Mouse (Mus musculus): Measurements from ENCODE around the gene Sort1.

DNA sequence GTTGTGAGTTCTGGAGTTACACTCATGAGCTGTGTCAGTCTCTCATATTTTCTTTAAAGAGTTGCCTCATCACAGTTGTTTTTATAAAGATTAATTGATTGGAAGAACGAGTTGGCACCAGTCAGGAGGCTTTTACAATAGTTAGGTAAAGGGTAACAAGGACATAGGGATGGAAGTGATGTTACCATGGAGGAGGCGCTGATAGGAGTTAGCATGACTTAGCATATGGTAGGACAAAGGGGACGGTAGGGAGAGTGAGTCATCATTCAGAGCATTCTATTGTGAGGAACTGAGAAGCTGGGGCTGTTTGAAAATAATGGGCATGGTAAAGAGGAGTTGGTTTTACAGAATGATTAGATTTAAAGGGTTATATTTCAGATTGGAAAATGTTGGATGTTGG, 24.6 kb upstream of the Sort1 start:
- no peak for TF ChIP-seq CTCF (IDR thresholded peaks at IDR 0.05; ENCODE audit: borderline replicate concordance, control insufficient read depth, extremely low read depth, insufficient read depth, low read length, poor library complexity)
- TF ChIP-seq POLR2A (IDR thresholded peaks at IDR 0.05; ENCODE audit: control insufficient read depth, extremely low read depth, insufficient read depth, low read length, poor library complexity): no peak

Data from thymus, adult 2 months (tissue).